Mouse (Mus musculus) forebrain, embryonic 13.5 days (tissue): ENCODE data around the gene Lix1l. TPM values are rescaled to one million over a fixed set of nuclear protein-coding genes. Genes with fewer than 3 reads are reported as not detected.

Source experiments
- ATAC-seq: fragments of 200-750 bp; cut with Nextera tagmentation; 2 replicates; pipeline ENCODE4 v1.8.0; 2017
- H3K27ac ChIP-seq: fragments of 300-500 bp; sonication (generic); 2 replicates; pipeline ENCODE4 v1.5.1; 2015; ENCODE audit warnings: inconsistent platforms, mild to moderate bottlenecking, moderate library complexity
- H3K27me3 ChIP-seq: fragments of 300-500 bp; sonication (generic); 2 replicates; pipeline ENCODE4 v1.6.1; 2015; ENCODE audit warnings: mild to moderate bottlenecking, inconsistent platforms
- H3K36me3 ChIP-seq: fragments of 300-500 bp; sonication (generic); 2 replicates; pipeline ENCODE4 v1.6.1; 2015; ENCODE audit warnings: mild to moderate bottlenecking, inconsistent platforms; ENCODE audit not compliant: poor library complexity, severe bottlenecking
- H3K4me1 ChIP-seq: fragments of 300-500 bp; sonication (generic); 2 replicates; pipeline ENCODE4 v1.6.1; 2015; ENCODE audit warnings: inconsistent platforms
- H3K4me2 ChIP-seq: fragments of 300-500 bp; sonication (generic); 2 replicates; pipeline ENCODE4 v1.6.1; 2015; ENCODE audit warnings: inconsistent platforms, mild to moderate bottlenecking, moderate library complexity
- H3K4me3 ChIP-seq: fragments of 300-500 bp; sonication (generic); 2 replicates; pipeline ENCODE4 v1.5.1; 2015; ENCODE audit warnings: mild to moderate bottlenecking, inconsistent platforms
- H3K9ac ChIP-seq: fragments of 300-500 bp; sonication (generic); 2 replicates; pipeline ENCODE4 v1.6.1; 2015; ENCODE audit warnings: mild to moderate bottlenecking, inconsistent platforms
- H3K9me3 ChIP-seq: fragments of 300-500 bp; sonication (generic); replicated peaks from 2 replicates; pipeline ENCODE4 v1.6.1; 2016; ENCODE audit warnings: inconsistent platforms
- whole genome bisulfite sequencing: fragments of 180-500 bp; shearing (Covaris S2); methylation state at CpG from one replicate; pipeline ENCODE4 v1.1.7; 2015; 5-methylcytosine and 5-hydroxymethylcytosine counted together
- polyA plus RNA-seq: library from polyadenylated mRNA; unstranded; fragments of >200 nt; fragmentation: Nextera tagmentation; extraction: Ambion mirVana; gene quantifications from 2 replicates; pipeline ENCODE4 v1.2.1, GENCODE M21; 2015

Gene Lix1l
- polyA plus RNA-seq, 1 experiment from 2014 or later = 7.2 TPM

- Histone ChIP-seq H3K27ac (no peak overlapping the region), H3K4me3 (no peak overlapping the region), H3K4me1 (peaks cover 19% of the 10 kb centered on the region), H3K4me2 (no peak overlapping the region), H3K9ac (no peak overlapping the region), H3K36me3 (peaks cover 6% of the 10 kb centered on the region), H3K9me3 (no peaks in the 10 kb centered on the region), H3K27me3 (0 out of 2 replicates have a peak, but pooled peaks cover 4% of the 10 kb centered on the region)
- WGBS = 70% methylated on average over 4 of the region's 4 CpGs
- no peak for ATAC-seq
Measured at GRCm38 (mm10) chr3:96579239-96579750, 21.7 kb upstream of the Lix1l start.

- H3K27me3 ChIP-seq = 0 out of 2 replicates have a peak, but pooled peaks cover 4% of the 10 kb centered on the region
- H3K9me3 ChIP-seq = no peaks in the 10 kb centered on the region
- H3K4me3 ChIP-seq = peak overlapping the region; percentile 30
- ATAC-seq = peak; percentile 84
- H3K4me1 ChIP-seq = peaks cover 19% of the 10 kb centered on the region
- peaks cover 6% of the 10 kb centered on the region for H3K36me3 ChIP-seq
- peak overlapping the region; percentile 60 for H3K9ac ChIP-seq
- H3K4me2 ChIP-seq = peak overlapping the region; percentile 59
- H3K27ac ChIP-seq = no peak overlapping the region
- 12% methylated on average over 16 of the region's 16 CpGs for WGBS
Measured at GRCm38 (mm10) chr3:96579885-96580454, 21.0 kb upstream of the Lix1l start.

- H3K27me3 ChIP-seq = 0 out of 2 replicates have a peak, but pooled peaks cover 4% of the 10 kb centered on the region
Measured at GRCm38 (mm10) chr3:96581141-96581540, 19.8 kb upstream of the Lix1l start.

GRCm38 (mm10) chr3:96581771-96582515 is 19.0 kb upstream of the Lix1l start:
- 0 out of 2 replicates have a peak overlapping the region, but pooled peaks have one; percentile 12 for H3K9ac ChIP-seq
- H3K4me1 ChIP-seq = peaks cover 10% of the 10 kb centered on the region
- no peak for ATAC-seq
- no peaks in the 10 kb centered on the region for H3K9me3 ChIP-seq
- H3K27ac ChIP-seq = no peak overlapping the region
- WGBS = 82% methylated on average over 16 of the region's 16 CpGs
- H3K36me3 ChIP-seq = peaks cover 6% of the 10 kb centered on the region
- no peak overlapping the region for H3K4me2 ChIP-seq
- 0 out of 2 replicates have a peak, but pooled peaks cover 4% of the 10 kb centered on the region for H3K27me3 ChIP-seq
- no peak overlapping the region for H3K4me3 ChIP-seq

More at GRCm38 (mm10) chr3:96581141-96581540, 19.8 kb upstream of the Lix1l start:
- 45% methylated on average over 6 of the region's 6 CpGs for WGBS
- Histone ChIP-seq H3K36me3 (peaks cover 6% of the 10 kb centered on the region), H3K9me3 (no peaks in the 10 kb centered on the region), H3K27ac (no peak overlapping the region), H3K4me3 (no peak overlapping the region), H3K9ac (no peak overlapping the region), H3K4me1 (peaks cover 18% of the 10 kb centered on the region), H3K4me2 (no peak overlapping the region)
- ATAC-seq = no peak

GRCm38 (mm10) chr3:96583386-96583785 is 17.6 kb upstream of the Lix1l start:
- ATAC-seq = no peak
- Histone ChIP-seq H3K9me3 (no peaks in the 10 kb centered on the region), H3K4me2 (no peak overlapping the region), H3K4me1 (peaks cover 4% of the 10 kb centered on the region), H3K27ac (no peak overlapping the region), H3K9ac (no peak overlapping the region), H3K36me3 (peaks cover 6% of the 10 kb centered on the region), H3K4me3 (no peak overlapping the region), H3K27me3 (0 out of 2 replicates have a peak, but pooled peaks cover 4% of the 10 kb centered on the region)
- WGBS = 95% methylated on average over 5 of the region's 5 CpGs

- Histone ChIP-seq H3K4me1 (peaks cover 19% of the 10 kb centered on the region), H3K27me3 (peaks cover 6% of the 10 kb centered on the region; the same call in 1 of the 2 replicates), H3K36me3 (0 out of 2 replicates have a peak, but pooled peaks cover 4% of the 10 kb centered on the region), H3K4me3 (no peak overlapping the region), H3K27ac (no peak overlapping the region), H3K9ac (no peak overlapping the region), H3K4me2 (no peak overlapping the region), H3K9me3 (no peaks in the 10 kb centered on the region)
- no peak for ATAC-seq
- 79% methylated on average over 4 of the region's 4 CpGs for WGBS
Measured at GRCm38 (mm10) chr3:96590657-96591056, 10.3 kb upstream of the Lix1l start.

- H3K27ac ChIP-seq = peak overlapping the region; percentile 80; the same call in 1 of the 2 replicates
- H3K4me3 ChIP-seq = peak overlapping the region; percentile 63
- peak overlapping the region; percentile 88 for H3K4me2 ChIP-seq
- 0 out of 2 replicates have a peak, but pooled peaks cover 4% of the 10 kb centered on the region for H3K36me3 ChIP-seq
- WGBS = under 1% methylated on average over 10 of the region's 10 CpGs
- no peaks in the 10 kb centered on the region for H3K9me3 ChIP-seq
- H3K4me1 ChIP-seq = peaks cover 46% of the 10 kb centered on the region
- ATAC-seq = no peak
- H3K27me3 ChIP-seq = peaks cover 13% of the 10 kb centered on the region; the same call in 1 of the 2 replicates
- peak overlapping the region; percentile 70 for H3K9ac ChIP-seq
Measured at GRCm38 (mm10) chr3:96593374-96593773, 7.6 kb upstream of the Lix1l start.

- Histone ChIP-seq H3K4me1 (peaks cover 52% of the 10 kb centered on the region), H3K9me3 (no peaks in the 10 kb centered on the region), H3K27me3 (peaks cover 13% of the 10 kb centered on the region; the same call in 1 of the 2 replicates), H3K36me3 (0 out of 2 replicates have a peak, but pooled peaks cover 4% of the 10 kb centered on the region), H3K4me2 (peak within 1 kb of the TSS; percentile 88), H3K9ac (peak within 1 kb of the TSS; percentile 70), H3K4me3 (peak within 1 kb of the TSS; percentile 63), H3K27ac (peak within 1 kb of the TSS; percentile 80)
- WGBS = under 1% methylated on average over 38 of the region's 38 CpGs
- ATAC-seq = peak; percentile 92
Measured at GRCm38 (mm10) chr3:96593790-96594560, 7.0 kb upstream of the Lix1l start, which contains the start of gene Polr3gl. Polr3gl (minus strand) TSS chr3:96594181.

- Histone ChIP-seq H3K27ac (no peak overlapping the region), H3K9me3 (no peaks in the 10 kb centered on the region), H3K4me3 (no peak overlapping the region), H3K9ac (no peak overlapping the region), H3K27me3 (peaks cover 13% of the 10 kb centered on the region; the same call in 1 of the 2 replicates), H3K4me1 (peaks cover 56% of the 10 kb centered on the region), H3K4me2 (no peak overlapping the region), H3K36me3 (0 out of 2 replicates have a peak, but pooled peaks cover 4% of the 10 kb centered on the region)
- WGBS = 84% methylated on average over 5 of the region's 5 CpGs
- no peak for ATAC-seq
Measured at GRCm38 (mm10) chr3:96594851-96595250, 6.1 kb upstream of the Lix1l start.

- Histone ChIP-seq H3K4me2 (peak overlapping the region; percentile 90), H3K27ac (peak overlapping the region; percentile 59), H3K9me3 (no peaks in the 10 kb centered on the region), H3K36me3 (no peaks in the 10 kb centered on the region), H3K9ac (peak overlapping the region; percentile 74; the same call in 1 of the 2 replicates), H3K27me3 (peaks cover 13% of the 10 kb centered on the region; the same call in 1 of the 2 replicates), H3K4me1 (peaks cover 64% of the 10 kb centered on the region), H3K4me3 (peak overlapping the region; percentile 47; the same call in 1 of the 2 replicates)
- 22% methylated on average over 6 of the region's 6 CpGs for WGBS
- no peak for ATAC-seq
Measured at GRCm38 (mm10) chr3:96595661-96596060, 5.3 kb upstream of the Lix1l start.

- no peak for ATAC-seq
- H3K4me3 ChIP-seq = peak within 1 kb of the TSS; percentile 47
- H3K9me3 ChIP-seq = no peaks in the 10 kb centered on the region
- H3K27me3 ChIP-seq = peaks cover 13% of the 10 kb centered on the region; the same call in 1 of the 2 replicates
- WGBS = 2% methylated on average over 18 of the region's 23 CpGs
- H3K4me1 ChIP-seq = peaks cover 65% of the 10 kb centered on the region
- no peaks in the 10 kb centered on the region for H3K36me3 ChIP-seq
- H3K9ac ChIP-seq = peak within 1 kb of the TSS; percentile 74
- peak within 1 kb of the TSS; percentile 90 for H3K4me2 ChIP-seq
- H3K27ac ChIP-seq = peak within 1 kb of the TSS; percentile 59
Measured at GRCm38 (mm10) chr3:96596228-96596707, 4.7 kb upstream of the Lix1l start, which contains the start of gene Ankrd34a. Ankrd34a (plus strand) TSS chr3:96596636.
